15 mouse cellular contexts compared by ENCODE assay signal in the genomic region with DNA sequence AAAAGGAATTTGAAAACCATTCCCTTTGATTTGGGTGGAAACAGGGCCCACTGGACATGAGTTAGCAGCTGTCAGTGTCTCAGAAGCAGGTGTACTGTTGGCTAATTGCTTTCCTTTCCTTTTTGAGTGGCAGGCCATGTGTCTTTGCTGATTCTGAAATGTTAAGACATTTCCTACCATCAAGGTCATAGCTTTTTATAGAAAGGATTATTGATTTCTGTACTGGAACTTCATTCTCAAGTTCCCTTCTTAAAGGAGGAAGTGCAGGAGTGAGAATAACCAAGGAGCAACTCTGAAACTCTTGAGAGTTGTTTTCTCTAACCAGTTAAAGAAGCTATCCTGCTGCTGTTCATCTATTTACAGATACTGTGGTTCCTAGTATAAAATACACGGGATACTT. TPM values are rescaled to one million over a fixed set of nuclear protein-coding genes. Genes with fewer than 3 reads are reported as not detected.
DNase-seq lines count a peak whose midpoint lies in the region; ATAC-seq and TF ChIP-seq lines count a peak whose summit lies in the region.
"Had no signal": no experiment of that assay in that cellular context is flagged by ENCODE, and none has a peak within 500 bp of the region (broad histone marks: within the 10 kb centered on the region; RNA-seq: fewer than 3 reads in every experiment).

No protein-coding gene starts in this region.

- TF ChIP-seq CTCF in heart, postnatal 0 days (IDR thresholded peaks at IDR 0.05; ENCODE audit: low read depth): no peak
- no peak for TF ChIP-seq CTCF in brain, embryonic 14.5 days (IDR thresholded peaks at IDR 0.05; ENCODE audit: borderline replicate concordance, extremely low read depth, insufficient read depth, insufficient read length)

- ATAC-seq in heart, postnatal 0 days (ENCODE audit: insufficient read depth, low read depth): no peak
- ATAC-seq: Patski had no signal

- H3K79me2 ChIP-seq in macrophage (ENCODE audit: inconsistent target): peaks cover 100% of the 10 kb centered on the region

- no peak for DNase-seq in heart, postnatal 0 days (ENCODE audit: low spot score)
- no peak for DNase-seq in heart, embryonic 10.5 days (ENCODE audit: low spot score)
- peak; percentile 8 for DNase-seq in brain, embryonic 14.5 days (ENCODE audit: low read depth)
- DNase-seq in ovary, postnatal 14 days (ENCODE audit: low spot score): no peak
- no peak for DNase-seq in lung, postnatal 10 days
- DNase-seq in kidney, adult 8-10 months: no peak
- DNase-seq: cerebellum, postnatal 25 days; heart, postnatal 4 days; left cerebral cortex, postnatal 4 days; lung, embryonic 14.5 days had no signal

- H3K4me1 ChIP-seq in heart, postnatal 0 days (ENCODE audit: control insufficient read depth, insufficient read depth): peaks cover 67% of the 10 kb centered on the region
- peaks cover 40% of the 10 kb centered on the region for H3K4me1 ChIP-seq in heart, embryonic 10.5 days
- H3K4me1 ChIP-seq: midbrain, embryonic 10.5 days had no signal

- no peaks in the 10 kb centered on the region for H3K36me3 ChIP-seq in heart, postnatal 0 days (replicated peaks; ENCODE audit: control insufficient read depth, insufficient read depth, low read length)
- H3K36me3 ChIP-seq in heart, embryonic 10.5 days: no peaks in the 10 kb centered on the region
- no peaks in the 10 kb centered on the region for H3K36me3 ChIP-seq in macrophage (ENCODE audit: inconsistent target)
- H3K36me3 ChIP-seq: embryonic facial prominence, embryonic 12.5 days had no signal

- H3K27ac ChIP-seq in heart, postnatal 0 days (ENCODE audit: low read depth): peak overlapping the region; percentile 49
- no peak overlapping the region for H3K27ac ChIP-seq in heart, embryonic 10.5 days
- peak overlapping the region; percentile 67 for H3K27ac ChIP-seq in macrophage
- H3K27ac ChIP-seq: embryonic facial prominence, embryonic 12.5 days; forebrain, embryonic 10.5 days; midbrain, embryonic 10.5 days had no signal

- H3K27me3 ChIP-seq in heart, postnatal 0 days (ENCODE audit: control insufficient read depth, insufficient read depth, low read length): no peaks in the 10 kb centered on the region
- H3K27me3 ChIP-seq in heart, embryonic 10.5 days (ENCODE audit: insufficient read depth, poor library complexity, severe bottlenecking): no peaks in the 10 kb centered on the region
- H3K27me3 ChIP-seq: embryonic facial prominence, embryonic 12.5 days; Patski had no signal

- no peak overlapping the region for H3K9ac ChIP-seq in heart, postnatal 0 days (replicated peaks; ENCODE audit: low read depth, low read length)
- H3K9ac ChIP-seq: embryonic facial prominence, embryonic 12.5 days; lung, embryonic 14.5 days had no signal

- no peaks in the 10 kb centered on the region for H3K9me3 ChIP-seq in heart, postnatal 0 days (replicated peaks; ENCODE audit: control insufficient read depth, low read length)
- no peaks in the 10 kb centered on the region for H3K9me3 ChIP-seq in heart, embryonic 10.5 days
- H3K9me3 ChIP-seq: embryonic facial prominence, embryonic 12.5 days; forebrain, embryonic 10.5 days; midbrain, embryonic 10.5 days had no signal

- H3K4me3 ChIP-seq in heart, postnatal 0 days (ENCODE audit: low read depth, low read length): no peak overlapping the region
- no peak overlapping the region for H3K4me3 ChIP-seq in heart, embryonic 10.5 days
- H3K4me3 ChIP-seq in macrophage (ENCODE audit: inconsistent target): no peak overlapping the region
- H3K4me3 ChIP-seq: embryonic facial prominence, embryonic 12.5 days; forebrain, embryonic 10.5 days; midbrain, embryonic 10.5 days had no signal

- 57% methylated on average over 1 of the region's 1 CpGs for WGBS in heart, postnatal 0 days
- WGBS in heart, embryonic 10.5 days: 81% methylated on average over 1 of the region's 1 CpGs
- 0% methylated on average over 1 of the region's 1 CpGs for WGBS in macrophage (ENCODE audit: missing documents)

- no peak overlapping the region for H3K4me2 ChIP-seq in heart, postnatal 0 days (ENCODE audit: low read depth, low read length)
- H3K4me2 ChIP-seq: embryonic facial prominence, embryonic 12.5 days; lung, embryonic 14.5 days had no signal

- no peak for TF ChIP-seq POLR2A in brain, embryonic 14.5 days (IDR thresholded peaks at IDR 0.05; ENCODE audit: borderline replicate concordance, extremely low read depth, insufficient read depth, insufficient read length, poor library complexity, severe bottlenecking)

- no peak for TF ChIP-seq EP300 in heart, postnatal 0 days (IDR thresholded peaks at IDR 0.05; ENCODE audit: low read depth)

RNA-seq across cellular contexts. Expression of gene Ptp4a2, which starts 18.8 kb away (rescaled TPM):
- total RNA-seq in heart, postnatal 0 days (2014; rRNA removed; ENCODE audit: low replicate concordance): 132 and 176 TPM in 2 replicates
- 407 and 417 TPM in 2 replicates for polyA plus RNA-seq in heart, postnatal 0 days (2015; fragmentation: Nextera tagmentation; extraction: Ambion mirVana)
- polyA plus RNA-seq in heart, embryonic 10.5 days (2016; fragmentation: Nextera tagmentation; extraction: Ambion mirVana): 348 and 351 TPM in 2 replicates
- polyA plus RNA-seq in brain, embryonic 14.5 days (2012; rRNA removed): 89.6 and 106 TPM in 2 replicates
- total RNA-seq in macrophage (2018; cell fraction: chromatin; rRNA removed): 100 to 1,000 TPM in 15 of 26 experiments, 10 to 100 TPM in 11; 46.4 to 227 (median 119) TPM
- total RNA-seq in macrophage (2018; cell fraction: cytosol; rRNA removed): 100 to 1,000 TPM; 226 to 449 (median 347) TPM
- 100 to 1,000 TPM; 100 to 894 (median 218) TPM for total RNA-seq in macrophage (2018; cell fraction: nucleus; rRNA removed)
- polyA plus RNA-seq in macrophage (2018): 220 to 982 TPM (median 230 TPM) in 3 replicates
